Mouse (Mus musculus): Measurements from ENCODE around the gene Wnt2. TPM values are rescaled to one million over a fixed set of nuclear protein-coding genes. Genes with fewer than 3 reads are reported as not detected.

Wnt2 gene
- polyA plus RNA-seq, 1 experiment, result not detected

DNA sequence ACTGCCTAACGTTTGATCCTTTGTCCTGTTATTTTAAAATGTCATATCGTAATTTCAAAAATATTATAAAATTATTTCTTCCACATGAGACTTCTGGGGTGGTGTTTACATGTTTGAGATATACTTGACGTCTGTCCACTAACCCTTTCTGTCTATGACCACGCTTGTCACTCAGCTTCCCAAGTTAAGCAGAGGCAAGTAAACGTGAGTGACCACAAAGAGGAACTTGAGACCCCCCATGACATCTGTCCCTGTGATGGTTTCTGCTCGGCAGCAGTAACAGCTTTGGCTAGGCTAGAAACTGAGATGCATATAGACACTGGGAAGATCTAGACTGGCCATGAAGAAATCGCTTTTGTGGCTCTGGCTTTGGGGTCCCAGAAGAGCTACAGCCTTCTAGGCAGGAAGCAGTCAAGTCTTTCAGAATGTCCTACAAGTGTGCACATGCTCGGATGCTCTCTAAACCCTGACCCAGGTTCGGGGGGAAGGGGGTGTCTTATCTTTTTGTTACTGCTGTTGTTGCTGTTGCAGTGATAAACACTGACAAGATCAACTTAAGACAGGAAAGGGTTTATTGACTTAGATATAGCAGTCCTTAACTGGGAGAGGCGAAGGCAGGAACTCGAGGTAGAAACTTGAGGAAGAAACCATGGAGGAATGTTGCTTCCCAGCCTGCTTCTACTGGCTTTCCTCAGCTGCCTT lies 83.1 kb downstream of the Wnt2 start:
- TF ChIP-seq POLR2A (IDR thresholded peaks at IDR 0.05; ENCODE audit: borderline replicate concordance, low read depth, low read length), result no peak
- no peak for TF ChIP-seq CTCF (IDR thresholded peaks at IDR 0.05; ENCODE audit: low read depth, low read length)
- Histone ChIP-seq H3K27ac (ENCODE audit: insufficient read depth, low read depth, low read length) (no peak overlapping the region), H3K4me1 (ENCODE audit: control insufficient read depth, insufficient read depth, low read length) (no peaks in the 10 kb centered on the region)

DNA sequence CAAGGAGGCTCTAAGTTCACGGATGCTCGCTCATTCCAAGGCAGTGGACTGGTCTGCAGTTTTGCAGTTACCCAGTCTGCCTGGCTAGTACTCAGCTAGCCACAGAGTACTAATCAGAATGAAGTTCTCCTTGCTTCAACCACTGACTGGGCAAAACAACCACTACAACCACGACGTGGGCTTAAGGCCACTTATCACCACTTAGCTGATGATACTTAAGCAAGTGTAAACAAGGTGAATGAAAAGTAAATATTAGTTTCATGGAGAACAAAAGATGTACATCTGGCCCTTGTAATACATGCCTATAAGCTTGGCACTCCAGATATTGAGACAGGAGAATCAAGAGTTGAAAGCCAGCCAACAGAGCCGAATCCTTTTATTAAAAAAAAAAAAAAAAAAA lies 83.9 kb downstream of the Wnt2 start:
- Histone ChIP-seq H3K4me3 (ENCODE audit: insufficient read depth, low read length) (no peak overlapping the region), H3K27ac (ENCODE audit: insufficient read depth, low read depth, low read length) (no peak overlapping the region)
- TF ChIP-seq POLR2A (IDR thresholded peaks at IDR 0.05; ENCODE audit: borderline replicate concordance, low read depth, low read length) (no peak), CTCF (IDR thresholded peaks at IDR 0.05; ENCODE audit: low read depth, low read length) (no peak)

More for the DNA sequence above, 83.1 kb downstream of the Wnt2 start:
- H3K4me3 ChIP-seq (ENCODE audit: insufficient read depth, low read length), result no peak overlapping the region

DNA sequence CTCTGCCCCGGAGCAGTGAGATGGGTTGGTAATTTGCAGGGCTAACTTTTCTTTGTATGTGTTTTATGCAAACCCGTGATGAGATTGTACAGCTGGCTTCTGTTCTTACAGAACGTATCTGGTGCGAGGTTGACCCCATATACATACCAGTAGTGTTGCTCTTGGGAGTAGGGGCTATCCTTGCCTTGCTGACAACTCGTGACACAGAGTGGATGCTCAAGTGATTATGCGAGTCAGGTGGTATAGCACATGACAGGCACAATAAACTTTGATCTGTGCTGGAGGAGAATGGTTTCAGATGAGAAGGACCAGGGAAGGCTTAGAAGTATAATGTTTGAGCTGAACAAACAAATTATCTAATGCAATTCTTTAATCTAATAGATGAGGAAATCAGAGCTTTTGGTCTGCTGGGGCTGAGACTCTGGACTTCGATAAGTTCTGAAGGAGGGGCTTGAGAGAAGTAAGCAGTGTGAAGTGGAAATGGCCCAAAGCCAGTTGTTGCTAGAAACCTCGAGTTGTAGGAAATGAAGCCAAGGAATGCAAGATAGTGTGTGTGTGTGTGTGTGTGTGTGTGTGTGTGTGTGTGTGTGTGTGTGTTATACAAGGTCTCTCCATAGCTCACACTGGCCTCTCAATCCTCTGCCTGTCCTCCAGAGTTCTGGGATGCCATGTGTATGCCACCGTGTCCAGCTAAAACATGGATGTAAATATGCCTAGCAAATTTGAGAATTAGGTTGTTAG lies 86.3 kb downstream of the Wnt2 start:
- H3K4me1 ChIP-seq (ENCODE audit: control insufficient read depth, insufficient read depth, low read length), result no peaks in the 10 kb centered on the region
- no peak overlapping the region for H3K4me3 ChIP-seq (ENCODE audit: insufficient read depth, low read length)
- TF ChIP-seq POLR2A (IDR thresholded peaks at IDR 0.05; ENCODE audit: borderline replicate concordance, low read depth, low read length) (no peak), CTCF (IDR thresholded peaks at IDR 0.05; ENCODE audit: low read depth, low read length) (no peak)
- no peak overlapping the region for H3K27ac ChIP-seq (ENCODE audit: insufficient read depth, low read depth, low read length)

More for the DNA sequence above, 83.9 kb downstream of the Wnt2 start:
- H3K4me1 ChIP-seq (ENCODE audit: control insufficient read depth, insufficient read depth, low read length), result no peaks in the 10 kb centered on the region

DNA sequence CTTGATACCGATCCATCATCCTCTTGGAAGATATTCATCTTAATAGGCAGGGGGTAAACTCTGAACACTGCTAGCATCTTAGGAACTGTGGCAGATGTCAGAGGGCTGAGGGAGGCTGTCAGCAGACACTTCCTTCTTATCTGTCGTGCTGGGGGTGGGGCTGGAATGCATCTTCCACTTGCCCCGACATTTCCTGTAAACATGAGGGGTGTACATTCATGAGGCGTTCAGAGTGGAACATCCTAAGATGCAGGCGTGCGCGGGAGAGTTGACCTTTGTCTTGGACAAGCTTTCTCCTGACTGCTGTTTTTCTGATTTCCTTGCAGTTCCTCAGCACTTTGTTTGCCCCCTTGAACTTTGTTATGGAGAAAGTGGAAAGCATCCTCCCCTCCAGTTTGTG lies 88.0 kb downstream of the Wnt2 start:
- no peak overlapping the region for H3K4me3 ChIP-seq (ENCODE audit: insufficient read depth, low read length)
- TF ChIP-seq POLR2A (IDR thresholded peaks at IDR 0.05; ENCODE audit: borderline replicate concordance, low read depth, low read length), result no peak
- TF ChIP-seq CTCF (IDR thresholded peaks at IDR 0.05; ENCODE audit: low read depth, low read length), result no peak
- no peaks in the 10 kb centered on the region for H3K4me1 ChIP-seq (ENCODE audit: control insufficient read depth, insufficient read depth, low read length)
- H3K27ac ChIP-seq (ENCODE audit: insufficient read depth, low read depth, low read length), result no peak overlapping the region

DNA sequence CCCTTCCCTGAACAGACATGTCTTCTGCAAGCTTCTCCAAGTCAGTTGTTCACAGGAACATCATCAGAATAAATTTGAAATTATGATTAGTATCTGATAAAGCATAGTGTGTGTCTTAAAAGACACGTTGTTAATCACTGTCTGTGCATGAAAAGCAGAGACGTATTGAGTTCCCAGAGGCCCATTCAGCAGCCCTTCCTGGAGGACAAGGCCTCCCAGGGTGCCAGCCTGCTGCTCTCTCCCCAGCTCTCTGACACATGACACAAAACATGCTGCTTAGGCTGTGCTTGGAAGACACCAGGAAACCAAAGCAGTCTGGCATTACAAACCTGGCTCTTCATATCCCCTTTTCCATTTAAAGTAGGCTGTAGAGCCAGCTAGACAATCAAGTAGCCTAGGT lies 88.5 kb downstream of the Wnt2 start:
- TF ChIP-seq POLR2A (IDR thresholded peaks at IDR 0.05; ENCODE audit: borderline replicate concordance, low read depth, low read length), result no peak
- TF ChIP-seq CTCF (IDR thresholded peaks at IDR 0.05; ENCODE audit: low read depth, low read length), result no peak
- Histone ChIP-seq H3K27ac (ENCODE audit: insufficient read depth, low read depth, low read length) (no peak overlapping the region), H3K4me1 (ENCODE audit: control insufficient read depth, insufficient read depth, low read length) (no peaks in the 10 kb centered on the region), H3K4me3 (ENCODE audit: insufficient read depth, low read length) (no peak overlapping the region)

Other genes starting within 250 kb of the Wnt2 start
- not detected in 2 replicates for gene Asz1, start 78.5 kb upstream of the Wnt2 start, polyA plus RNA-seq (2012; ENCODE audit: insufficient read depth, insufficient read length, missing spikeins)
- 0.28 TPM in 1 of 2 replicates, not detected in the other for gene Cftr, start 140.1 kb upstream of the Wnt2 start, polyA plus RNA-seq (2012; ENCODE audit: insufficient read depth, insufficient read length, missing spikeins)

Data from bone marrow macrophage, adult 2 months (primary cell).